Mouse (Mus musculus): Measurements from ENCODE around the gene Tmem94. TPM values are rescaled to one million over a fixed set of nuclear protein-coding genes. Genes with fewer than 3 reads are reported as not detected.

The Tmem94 gene
- polyA plus RNA-seq, 1 experiment, result 14.3 TPM

GRCm38 (mm10) chr11:115791919-115792318, 26.7 kb downstream of the Tmem94 start:
- no peaks in the 10 kb centered on the region for H3K27me3 ChIP-seq (ENCODE audit: control insufficient read depth, insufficient read depth, insufficient read length)
- no peak overlapping the region for H3K4me3 ChIP-seq (ENCODE audit: insufficient read depth, poor library complexity, severe bottlenecking)
- TF ChIP-seq MAX (IDR thresholded peaks at IDR 0.05), result no peak
- no peak overlapping the region for H3ac ChIP-seq (ENCODE audit: control insufficient read depth, insufficient read length, low read depth)
- no peaks in the 10 kb centered on the region for H3K79me2 ChIP-seq (ENCODE audit: control insufficient read depth, insufficient read depth)
- peaks cover 10% of the 10 kb centered on the region for H3K36me3 ChIP-seq (ENCODE audit: control insufficient read depth, insufficient read depth)
- H3K79me3 ChIP-seq (ENCODE audit: low read depth), result no peaks in the 10 kb centered on the region

- Histone ChIP-seq H3K36me3 (ENCODE audit: control insufficient read depth, insufficient read depth) (peaks cover 10% of the 10 kb centered on the region), H3K4me3 (ENCODE audit: insufficient read depth, poor library complexity, severe bottlenecking) (no peak overlapping the region), H3K27me3 (ENCODE audit: control insufficient read depth, insufficient read depth, insufficient read length) (no peaks in the 10 kb centered on the region), H3ac (ENCODE audit: control insufficient read depth, insufficient read length, low read depth) (no peak overlapping the region), H3K79me3 (ENCODE audit: low read depth) (no peaks in the 10 kb centered on the region), H3K79me2 (ENCODE audit: control insufficient read depth, insufficient read depth) (no peaks in the 10 kb centered on the region)
- TF ChIP-seq MYOG (IDR thresholded peaks at IDR 0.05; ENCODE audit: control insufficient read depth, extremely low read depth, insufficient read length), result no peak
- TF ChIP-seq CTCF (IDR thresholded peaks at IDR 0.05; ENCODE audit: control insufficient read depth, insufficient read depth, insufficient read length), result no peak
- no peak for TF ChIP-seq MYOD1 (IDR thresholded peaks at IDR 0.05; ENCODE audit: control insufficient read depth, insufficient read length, low read depth)
- no peak for TF ChIP-seq MAX (IDR thresholded peaks at IDR 0.05)
- TF ChIP-seq USF1 (IDR thresholded peaks at IDR 0.05; ENCODE audit: low read depth), result no peak
- TF ChIP-seq FOSL1 (IDR thresholded peaks at IDR 0.05; ENCODE audit: insufficient read depth, low read length, poor library complexity, severe bottlenecking), result no peak
- TF ChIP-seq CEBPB (IDR thresholded peaks at IDR 0.05; ENCODE audit: low read depth), result no peak
Measured at GRCm38 (mm10) chr11:115792353-115792752, 27.1 kb downstream of the Tmem94 start.

- H3K4me3 ChIP-seq (ENCODE audit: insufficient read depth, poor library complexity, severe bottlenecking), result no peak overlapping the region
- H3K79me2 ChIP-seq (ENCODE audit: control insufficient read depth, insufficient read depth), result no peaks in the 10 kb centered on the region
- H3ac ChIP-seq (ENCODE audit: control insufficient read depth, insufficient read length, low read depth), result no peak overlapping the region
- peaks cover 26% of the 10 kb centered on the region for H3K36me3 ChIP-seq (ENCODE audit: control insufficient read depth, insufficient read depth)
- no peaks in the 10 kb centered on the region for H3K79me3 ChIP-seq (ENCODE audit: low read depth)
- H3K27me3 ChIP-seq (ENCODE audit: control insufficient read depth, insufficient read depth, insufficient read length), result no peaks in the 10 kb centered on the region
- TF ChIP-seq USF1 (IDR thresholded peaks at IDR 0.05; ENCODE audit: low read depth) (no peak), MAX (IDR thresholded peaks at IDR 0.05) (no peak), CTCF (IDR thresholded peaks at IDR 0.05; ENCODE audit: control insufficient read depth, insufficient read depth, insufficient read length) (no peak), CEBPB (IDR thresholded peaks at IDR 0.05; ENCODE audit: low read depth) (no peak), MYOG (IDR thresholded peaks at IDR 0.05; ENCODE audit: control insufficient read depth, extremely low read depth, insufficient read length) (no peak), MYOD1 (IDR thresholded peaks at IDR 0.05; ENCODE audit: control insufficient read depth, insufficient read length, low read depth) (no peak), FOSL1 (IDR thresholded peaks at IDR 0.05; ENCODE audit: insufficient read depth, low read length, poor library complexity, severe bottlenecking) (no peak)
Measured at GRCm38 (mm10) chr11:115796898-115797297, 31.7 kb downstream of the Tmem94 start.

GRCm38 (mm10) chr11:115797665-115798064, 32.4 kb downstream of the Tmem94 start:
- Histone ChIP-seq H3ac (ENCODE audit: control insufficient read depth, insufficient read length, low read depth) (no peak overlapping the region), H3K36me3 (ENCODE audit: control insufficient read depth, insufficient read depth) (peaks cover 25% of the 10 kb centered on the region), H3K4me3 (ENCODE audit: insufficient read depth, poor library complexity, severe bottlenecking) (no peak overlapping the region), H3K79me3 (ENCODE audit: low read depth) (no peaks in the 10 kb centered on the region), H3K79me2 (ENCODE audit: control insufficient read depth, insufficient read depth) (no peaks in the 10 kb centered on the region), H3K27me3 (ENCODE audit: control insufficient read depth, insufficient read depth, insufficient read length) (no peaks in the 10 kb centered on the region)
- TF ChIP-seq MYOG (IDR thresholded peaks at IDR 0.05; ENCODE audit: control insufficient read depth, extremely low read depth, insufficient read length), result no peak
- TF ChIP-seq CTCF (IDR thresholded peaks at IDR 0.05; ENCODE audit: control insufficient read depth, insufficient read depth, insufficient read length), result no peak
- TF ChIP-seq USF1 (IDR thresholded peaks at IDR 0.05; ENCODE audit: low read depth), result no peak
- no peak for TF ChIP-seq FOSL1 (IDR thresholded peaks at IDR 0.05; ENCODE audit: insufficient read depth, low read length, poor library complexity, severe bottlenecking)
- no peak for TF ChIP-seq MAX (IDR thresholded peaks at IDR 0.05)
- no peak for TF ChIP-seq MYOD1 (IDR thresholded peaks at IDR 0.05; ENCODE audit: control insufficient read depth, insufficient read length, low read depth)
- TF ChIP-seq CEBPB (IDR thresholded peaks at IDR 0.05; ENCODE audit: low read depth), result no peak

GRCm38 (mm10) chr11:115800981-115801380, 35.7 kb downstream of the Tmem94 start:
- H3K79me3 ChIP-seq (ENCODE audit: low read depth), result no peaks in the 10 kb centered on the region
- H3K36me3 ChIP-seq (ENCODE audit: control insufficient read depth, insufficient read depth), result peaks cover 40% of the 10 kb centered on the region
- TF ChIP-seq CEBPB (IDR thresholded peaks at IDR 0.05; ENCODE audit: low read depth) (no peak), FOSL1 (IDR thresholded peaks at IDR 0.05; ENCODE audit: insufficient read depth, low read length, poor library complexity, severe bottlenecking) (no peak), MYOG (IDR thresholded peaks at IDR 0.05; ENCODE audit: control insufficient read depth, extremely low read depth, insufficient read length) (no peak), USF1 (IDR thresholded peaks at IDR 0.05; ENCODE audit: low read depth) (no peak), MYOD1 (IDR thresholded peaks at IDR 0.05; ENCODE audit: control insufficient read depth, insufficient read length, low read depth) (no peak), CTCF (IDR thresholded peaks at IDR 0.05; ENCODE audit: control insufficient read depth, insufficient read depth, insufficient read length) (no peak), MAX (IDR thresholded peaks at IDR 0.05) (no peak)
- no peaks in the 10 kb centered on the region for H3K27me3 ChIP-seq (ENCODE audit: control insufficient read depth, insufficient read depth, insufficient read length)
- no peaks in the 10 kb centered on the region for H3K79me2 ChIP-seq (ENCODE audit: control insufficient read depth, insufficient read depth)
- no peak overlapping the region for H3ac ChIP-seq (ENCODE audit: control insufficient read depth, insufficient read length, low read depth)
- H3K4me3 ChIP-seq (ENCODE audit: insufficient read depth, poor library complexity, severe bottlenecking), result no peak overlapping the region

GRCm38 (mm10) chr11:115803072-115803709, 38.0 kb downstream of the Tmem94 start:
- TF ChIP-seq MYOD1 (IDR thresholded peaks at IDR 0.05; ENCODE audit: control insufficient read depth, insufficient read length, low read depth) (no peak), MYOG (IDR thresholded peaks at IDR 0.05; ENCODE audit: control insufficient read depth, extremely low read depth, insufficient read length) (no peak), FOSL1 (IDR thresholded peaks at IDR 0.05; ENCODE audit: insufficient read depth, low read length, poor library complexity, severe bottlenecking) (no peak), CTCF (IDR thresholded peaks at IDR 0.05; ENCODE audit: control insufficient read depth, insufficient read depth, insufficient read length) (no peak), CEBPB (IDR thresholded peaks at IDR 0.05; ENCODE audit: low read depth) (no peak), MAX (IDR thresholded peaks at IDR 0.05) (no peak), USF1 (IDR thresholded peaks at IDR 0.05; ENCODE audit: low read depth) (no peak)
- Histone ChIP-seq H3K36me3 (ENCODE audit: control insufficient read depth, insufficient read depth) (peaks cover 40% of the 10 kb centered on the region), H3K79me2 (ENCODE audit: control insufficient read depth, insufficient read depth) (no peaks in the 10 kb centered on the region), H3ac (ENCODE audit: control insufficient read depth, insufficient read length, low read depth) (no peak overlapping the region), H3K4me3 (ENCODE audit: insufficient read depth, poor library complexity, severe bottlenecking) (no peak overlapping the region), H3K79me3 (ENCODE audit: low read depth) (no peaks in the 10 kb centered on the region), H3K27me3 (ENCODE audit: control insufficient read depth, insufficient read depth, insufficient read length) (no peaks in the 10 kb centered on the region)
